Mouse (Mus musculus) adrenal gland, postnatal 36 days (tissue): ENCODE results near the gene Naa20. TPM values are rescaled to one million over a fixed set of nuclear protein-coding genes. Genes with fewer than 3 reads are reported as not detected.
A peak's percentile ranks its signal among the peaks of the same experiment; 100 is the strongest.

ENCODE experiments used
- DNase-seq, 2 experiments: peaks; one replicate each; pipeline ENCODE4 v3.0.0; 2021; ENCODE audit warnings: mixed read lengths in 1 of 2
- long read RNA-seq, 2 experiments: library from polyadenylated mRNA; stranded (forward); transcript quantifications; one replicate each; pipeline ENCODE4 v2.0.0; 2021; ENCODE audit warnings: borderline sequencing depth in 2 of 2
- total RNA-seq, 2 experiments: library from RNA; stranded (reverse); gene quantifications; 2 replicates each; pipeline ENCODE4 v1.2.3; 2021

Gene Naa20
- total RNA-seq, result 10 to 100 TPM; 51.3 to 60.0 TPM
- long read RNA-seq, experiment 1, transcript Naa20-202 (6 exons, 1,142 nt), result major isoform, 55 of 66 reads
- long read RNA-seq, experiment 1, partial matches to known transcripts, result 1 of 66 reads
- long read RNA-seq, experiment 1, other reads (novel, unspliced or antisense), result 9 of 66 reads
- long read RNA-seq, experiment 2, transcript Naa20-202 (6 exons, 1,142 nt), result major isoform, 22 of 33 reads
- long read RNA-seq, experiment 2, partial matches to known transcripts, result 1 of 33 reads
- long read RNA-seq, experiment 2, other reads (novel, unspliced or antisense), result 10 of 33 reads

GRCm38 (mm10) chr2:145901861-145902260, at the start of gene Naa20:
TSS of gene Naa20 (plus strand) at chr2:145902099.
- DNase-seq, result no peak

- no peak for DNase-seq
Observed at GRCm38 (mm10) chr2:145855831-145856230, 46.1 kb upstream of the Naa20 start.

DNA sequence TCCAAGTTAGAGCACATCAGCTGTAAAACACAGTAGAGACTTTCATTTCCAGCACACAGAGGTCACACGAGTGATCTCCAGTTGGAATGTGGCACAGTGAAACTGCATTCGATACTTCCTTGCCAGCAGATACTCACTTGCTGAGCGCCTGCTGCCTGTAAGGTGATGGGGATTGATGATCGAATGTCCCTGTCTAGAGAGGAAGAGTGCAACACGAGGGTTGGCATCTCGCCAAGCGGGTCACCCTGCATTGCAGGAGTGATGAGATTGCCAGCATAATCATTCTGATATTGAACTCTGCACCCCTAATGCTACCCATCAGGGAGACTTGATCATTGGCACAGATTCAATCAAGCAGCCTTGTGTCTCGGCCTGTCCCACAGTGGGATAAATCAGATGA, 44.0 kb upstream of the Naa20 start:
- DNase-seq, result peak; percentile 50 to 56

- peak in 1 of 2 experiments; percentile 54 for DNase-seq
Observed at GRCm38 (mm10) chr2:145859442-145859931, 42.4 kb upstream of the Naa20 start.

- DNase-seq, result peak; percentile 91 to 93
Observed at GRCm38 (mm10) chr2:145859932-145860801, 41.7 kb upstream of the Naa20 start.

GRCm38 (mm10) chr2:145861193-145862123, 40.4 kb upstream of the Naa20 start:
- DNase-seq, result peak in 1 of 2 experiments; percentile 18

GRCm38 (mm10) chr2:145862206-145862817, 39.6 kb upstream of the Naa20 start:
- peak in 1 of 2 experiments; percentile 18 for DNase-seq

DNA sequence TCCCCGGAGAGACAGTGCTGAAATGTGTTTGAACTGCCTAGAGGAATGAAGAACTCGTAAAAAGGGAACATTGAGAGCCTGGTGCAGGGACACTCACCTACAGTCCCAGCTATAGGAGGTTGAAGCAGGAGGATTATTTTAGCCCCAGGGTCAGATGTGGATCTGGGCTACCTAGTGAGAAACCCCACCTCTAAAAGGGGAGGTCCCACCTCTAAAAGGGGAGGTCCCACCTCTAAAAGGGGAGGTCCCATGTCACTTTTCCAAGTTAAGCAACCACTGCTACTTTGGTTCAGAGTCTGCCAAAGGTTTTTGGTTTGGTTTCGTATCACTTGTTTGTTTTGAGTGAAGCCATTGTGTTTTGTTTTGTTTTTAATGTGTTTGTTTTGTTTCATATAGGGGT, 36.6 kb upstream of the Naa20 start:
- no peak for DNase-seq

- no peak for DNase-seq
Observed at GRCm38 (mm10) chr2:145866238-145866637, 35.7 kb upstream of the Naa20 start.

GRCm38 (mm10) chr2:145866695-145867449, 35.0 kb upstream of the Naa20 start:
- DNase-seq, result no peak

DNA sequence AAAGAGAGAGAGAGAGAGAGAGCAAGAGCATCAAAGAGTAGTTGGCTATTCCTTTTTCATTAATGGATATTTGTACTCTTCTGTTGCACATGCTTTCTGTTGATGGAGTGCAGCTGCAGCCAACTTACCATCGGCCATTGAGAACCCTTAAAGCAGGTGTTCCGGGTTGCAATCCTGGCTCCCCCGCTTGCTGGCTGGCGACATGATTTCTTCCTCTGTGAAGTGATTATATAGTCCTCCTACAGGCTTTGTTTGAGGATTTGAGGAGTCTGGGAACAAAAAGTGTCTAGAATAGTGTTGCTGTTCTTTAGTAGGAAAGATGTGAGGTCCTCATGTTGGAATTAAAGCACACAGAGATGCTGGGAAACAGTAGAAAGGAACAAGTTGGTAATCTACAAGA, 30.6 kb upstream of the Naa20 start:
- DNase-seq, result no peak

GRCm38 (mm10) chr2:145872099-145872498, 29.8 kb upstream of the Naa20 start:
- no peak for DNase-seq

GRCm38 (mm10) chr2:145873953-145874352, 27.9 kb upstream of the Naa20 start:
- no peak for DNase-seq

DNA sequence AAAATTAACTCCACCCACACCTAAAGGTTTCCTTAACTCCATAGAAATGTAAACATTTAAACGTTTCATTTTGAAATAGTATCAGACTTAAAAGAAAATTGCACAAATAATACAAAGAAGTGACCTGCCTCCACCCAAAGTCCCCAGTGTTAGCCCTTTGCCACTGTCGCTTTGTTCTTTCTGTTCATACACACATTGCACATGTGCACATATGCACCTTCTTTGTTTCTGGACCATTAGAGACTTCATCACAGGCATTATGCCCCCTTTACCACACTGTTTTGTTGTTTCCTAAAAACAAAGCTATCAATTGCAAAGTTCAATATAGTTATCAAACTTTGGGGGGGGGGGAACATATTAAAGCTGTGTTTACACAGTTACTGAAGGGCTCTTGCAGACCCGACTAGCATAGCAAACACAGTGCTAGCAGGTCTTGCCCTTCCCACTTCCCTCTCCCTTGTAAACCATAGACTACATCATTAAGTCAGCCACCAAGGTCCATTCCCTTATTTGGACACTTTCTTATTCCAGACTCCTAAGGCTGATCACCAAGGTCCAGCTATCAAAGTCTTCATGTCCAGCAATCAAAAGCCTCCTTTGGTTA, 26.9 kb upstream of the Naa20 start:
- DNase-seq, result no peak

- DNase-seq, result no peak
Observed at GRCm38 (mm10) chr2:145877191-145877590, 24.7 kb upstream of the Naa20 start.

- DNase-seq, result peak in 1 of 2 experiments; percentile 34
Observed at GRCm38 (mm10) chr2:145880887-145881747, 20.8 kb upstream of the Naa20 start.

DNA sequence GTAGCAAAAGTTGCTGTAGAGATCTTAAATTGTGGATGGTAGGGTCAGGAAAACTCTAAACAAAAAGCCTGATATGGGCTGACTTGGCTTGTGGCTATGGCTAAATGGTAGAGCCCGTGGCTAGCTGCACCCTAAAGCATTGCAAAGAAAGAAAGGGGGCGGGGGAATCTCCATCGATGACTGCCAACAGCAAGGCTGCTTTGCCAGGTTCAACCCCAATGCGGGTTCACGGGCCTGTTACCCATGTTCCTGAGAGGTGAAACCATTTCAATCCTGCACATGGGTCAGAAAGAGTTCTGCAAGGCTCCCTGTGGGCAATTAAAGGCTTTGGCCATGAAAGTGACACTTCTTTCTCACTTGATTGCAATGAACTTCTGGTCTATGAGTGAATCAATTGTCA, 20.0 kb upstream of the Naa20 start:
- DNase-seq, result peak in 1 of 2 experiments; percentile 22

DNA sequence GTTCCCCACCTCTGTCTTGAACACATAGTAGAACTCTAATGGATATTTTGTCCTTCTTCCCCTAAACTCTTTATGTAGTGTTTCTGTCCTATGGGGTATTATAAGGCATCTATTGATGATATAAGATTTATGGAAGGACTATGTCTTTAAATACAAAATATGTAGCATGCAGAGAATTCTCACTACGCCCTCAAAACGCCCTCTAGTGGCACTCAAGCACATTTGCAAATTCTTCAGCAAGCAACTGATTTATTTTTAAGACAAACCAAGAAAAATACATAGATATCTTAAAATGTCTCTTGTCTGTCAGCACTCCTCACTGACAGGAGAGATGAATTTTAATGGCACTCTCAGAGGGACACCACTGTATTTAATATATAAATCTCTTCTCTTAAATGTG, 19.5 kb upstream of the Naa20 start:
- DNase-seq, result no peak
